Mouse (Mus musculus): ENCODE results near the gene Pigyl. TPM values are rescaled to one million over a fixed set of nuclear protein-coding genes. Genes with fewer than 3 reads are reported as not detected.

Gene Pigyl
- polyA plus RNA-seq (2012) = 4.1 and 5.2 TPM in 2 replicates

- peaks cover 27% of the 10 kb centered on the region for H3K4me1 ChIP-seq (ENCODE audit: control insufficient read depth)
- H3K27me3 ChIP-seq (ENCODE audit: control insufficient read depth) = peaks cover 5% of the 10 kb centered on the region
- no peaks in the 10 kb centered on the region for H3K9me3 ChIP-seq (ENCODE audit: control insufficient read depth, low read length)
- TF ChIP-seq GATA1 (IDR thresholded peaks at IDR 0.05; ENCODE audit: low read length) (no peak), TAL1 (IDR thresholded peaks at IDR 0.05; ENCODE audit: low read length) (no peak)
- H3K36me3 ChIP-seq (ENCODE audit: control insufficient read depth) = peaks cover 11% of the 10 kb centered on the region
- H3K4me3 ChIP-seq (replicated peaks) = peak within 1 kb of the TSS; percentile 95
Observed at GRCm38 (mm10) chr9:22156497-22157245, at the start of gene Pigyl. TSS of gene Pigyl (plus strand) at chr9:22156846.

GRCm38 (mm10) chr9:22108194-22108593, 48.5 kb upstream of the Pigyl start:
- H3K4me3 ChIP-seq (replicated peaks) = no peak overlapping the region
- no peaks in the 10 kb centered on the region for H3K27me3 ChIP-seq (ENCODE audit: control insufficient read depth)
- no peak for TF ChIP-seq GATA1 (IDR thresholded peaks at IDR 0.05; ENCODE audit: low read length)
- H3K9me3 ChIP-seq (ENCODE audit: control insufficient read depth, low read length) = no peaks in the 10 kb centered on the region
- H3K36me3 ChIP-seq (ENCODE audit: control insufficient read depth) = peaks cover 42% of the 10 kb centered on the region
- no peaks in the 10 kb centered on the region; the same call in 1 of the 2 replicates for H3K4me1 ChIP-seq (ENCODE audit: control insufficient read depth)

- TF ChIP-seq TAL1 (IDR thresholded peaks at IDR 0.05; ENCODE audit: low read length) (no peak), GATA1 (IDR thresholded peaks at IDR 0.05; ENCODE audit: low read length) (no peak)
- H3K4me1 ChIP-seq (ENCODE audit: control insufficient read depth) = peaks cover 35% of the 10 kb centered on the region
- peak overlapping the region; percentile 83 for H3K4me3 ChIP-seq (replicated peaks)
Observed at GRCm38 (mm10) chr9:22115635-22116034, 41.0 kb upstream of the Pigyl start.

GRCm38 (mm10) chr9:22116086-22116485, 40.6 kb upstream of the Pigyl start:
- Histone ChIP-seq H3K9me3 (ENCODE audit: control insufficient read depth, low read length) (no peaks in the 10 kb centered on the region), H3K4me1 (ENCODE audit: control insufficient read depth) (peaks cover 40% of the 10 kb centered on the region), H3K27me3 (ENCODE audit: control insufficient read depth) (no peaks in the 10 kb centered on the region), H3K36me3 (ENCODE audit: control insufficient read depth) (peaks cover 42% of the 10 kb centered on the region), H3K4me3 (replicated peaks) (peak overlapping the region; percentile 83)
- no peak for TF ChIP-seq GATA1 (IDR thresholded peaks at IDR 0.05; ENCODE audit: low read length)
- no peak for TF ChIP-seq TAL1 (IDR thresholded peaks at IDR 0.05; ENCODE audit: low read length)

More at GRCm38 (mm10) chr9:22115635-22116034, 41.0 kb upstream of the Pigyl start:
- Histone ChIP-seq H3K36me3 (ENCODE audit: control insufficient read depth) (peaks cover 46% of the 10 kb centered on the region), H3K9me3 (ENCODE audit: control insufficient read depth, low read length) (no peaks in the 10 kb centered on the region), H3K27me3 (ENCODE audit: control insufficient read depth) (no peaks in the 10 kb centered on the region)

GRCm38 (mm10) chr9:22116740-22117426, 39.8 kb upstream of the Pigyl start, which contains the start of gene Elof1:
TSS of gene Elof1 (minus strand) at chr9:22117172.
- Histone ChIP-seq H3K36me3 (ENCODE audit: control insufficient read depth) (peaks cover 34% of the 10 kb centered on the region), H3K4me1 (ENCODE audit: control insufficient read depth) (peaks cover 47% of the 10 kb centered on the region), H3K9me3 (ENCODE audit: control insufficient read depth, low read length) (no peaks in the 10 kb centered on the region), H3K4me3 (replicated peaks) (peak within 1 kb of the TSS; percentile 83), H3K27me3 (ENCODE audit: control insufficient read depth) (no peaks in the 10 kb centered on the region)
- no peak for TF ChIP-seq GATA1 (IDR thresholded peaks at IDR 0.05; ENCODE audit: low read length)

GRCm38 (mm10) chr9:22117754-22118456, 38.7 kb upstream of the Pigyl start:
- H3K27me3 ChIP-seq (ENCODE audit: control insufficient read depth) = no peaks in the 10 kb centered on the region
- peaks cover 23% of the 10 kb centered on the region for H3K36me3 ChIP-seq (ENCODE audit: control insufficient read depth)
- peak overlapping the region; percentile 83 for H3K4me3 ChIP-seq (replicated peaks)
- TF ChIP-seq GATA1 (IDR thresholded peaks at IDR 0.05; ENCODE audit: low read length) (no peak), TAL1 (IDR thresholded peaks at IDR 0.05; ENCODE audit: low read length) (no peak)
- no peaks in the 10 kb centered on the region for H3K9me3 ChIP-seq (ENCODE audit: control insufficient read depth, low read length)
- H3K4me1 ChIP-seq (ENCODE audit: control insufficient read depth) = peaks cover 57% of the 10 kb centered on the region

- H3K27me3 ChIP-seq (ENCODE audit: control insufficient read depth) = no peaks in the 10 kb centered on the region
- H3K4me3 ChIP-seq (replicated peaks) = no peak overlapping the region
- TF ChIP-seq GATA1 (IDR thresholded peaks at IDR 0.05; ENCODE audit: low read length) (no peak), TAL1 (IDR thresholded peaks at IDR 0.05; ENCODE audit: low read length) (no peak)
- peaks cover 68% of the 10 kb centered on the region for H3K4me1 ChIP-seq (ENCODE audit: control insufficient read depth)
- peaks cover 12% of the 10 kb centered on the region for H3K36me3 ChIP-seq (ENCODE audit: control insufficient read depth)
- H3K9me3 ChIP-seq (ENCODE audit: control insufficient read depth, low read length) = no peaks in the 10 kb centered on the region
Observed at GRCm38 (mm10) chr9:22119543-22119942, 37.1 kb upstream of the Pigyl start.

GRCm38 (mm10) chr9:22121545-22121944, 35.1 kb upstream of the Pigyl start:
- no peaks in the 10 kb centered on the region for H3K9me3 ChIP-seq (ENCODE audit: control insufficient read depth, low read length)
- peaks cover 63% of the 10 kb centered on the region for H3K4me1 ChIP-seq (ENCODE audit: control insufficient read depth)
- H3K4me3 ChIP-seq (replicated peaks) = no peak overlapping the region
- peaks cover 25% of the 10 kb centered on the region for H3K36me3 ChIP-seq (ENCODE audit: control insufficient read depth)
- no peaks in the 10 kb centered on the region for H3K27me3 ChIP-seq (ENCODE audit: control insufficient read depth)
- TF ChIP-seq TAL1 (IDR thresholded peaks at IDR 0.05; ENCODE audit: low read length) (no peak), GATA1 (IDR thresholded peaks at IDR 0.05; ENCODE audit: low read length) (no peak)

- Histone ChIP-seq H3K9me3 (ENCODE audit: control insufficient read depth, low read length) (no peaks in the 10 kb centered on the region), H3K36me3 (ENCODE audit: control insufficient read depth) (peaks cover 30% of the 10 kb centered on the region), H3K27me3 (ENCODE audit: control insufficient read depth) (no peaks in the 10 kb centered on the region), H3K4me1 (ENCODE audit: control insufficient read depth) (peaks cover 67% of the 10 kb centered on the region), H3K4me3 (replicated peaks) (no peak overlapping the region)
- TF ChIP-seq GATA1 (IDR thresholded peaks at IDR 0.05; ENCODE audit: low read length) (no peak), TAL1 (IDR thresholded peaks at IDR 0.05; ENCODE audit: low read length) (no peak)
Observed at GRCm38 (mm10) chr9:22122005-22122404, 34.6 kb upstream of the Pigyl start.

Measured in erythroblast, embryonic 14.5 days (primary cell).